Mouse (Mus musculus): ENCODE measurements around the gene Uhrf2.

Gene Uhrf2

GRCm38 (mm10) chr19:30045857-30046256 lies 15.5 kb downstream of the Uhrf2 start:
- in situ Hi-C loops (cut with MboI; ENCODE audit: low sequenced_read_pairs) = no loop called here

- in situ Hi-C loops (cut with MboI; ENCODE audit: low sequenced_read_pairs) = no loop called here
These were observed 20.3 kb downstream of the Uhrf2 start for GRCm38 (mm10) chr19:30050584-30050983.

- in situ Hi-C loops (cut with MboI; ENCODE audit: low sequenced_read_pairs) = no loop called here
These were observed 21.2 kb downstream of the Uhrf2 start for GRCm38 (mm10) chr19:30051479-30051878.

DNA sequence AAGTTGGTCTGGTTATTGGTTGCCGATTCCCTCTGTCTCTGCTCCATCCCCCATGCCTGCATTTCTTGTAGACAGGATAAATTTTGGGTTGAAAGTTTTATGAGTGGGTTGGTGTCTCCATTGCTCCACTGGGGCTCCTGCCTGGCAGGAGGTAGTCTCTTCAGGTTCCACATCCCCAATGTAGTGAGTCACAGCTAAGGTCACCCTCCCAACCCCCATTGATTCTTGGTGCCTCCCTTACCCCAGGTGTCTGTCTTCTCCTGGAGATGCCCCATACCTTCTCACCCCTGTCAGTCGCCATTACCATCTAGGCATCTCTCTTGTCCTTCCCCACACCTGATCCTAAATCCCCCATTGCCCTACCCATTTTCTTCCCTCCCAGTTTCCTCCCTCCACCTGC lies 23.9 kb downstream of the Uhrf2 start:
- in situ Hi-C loops (cut with MboI; ENCODE audit: low sequenced_read_pairs) = no loop called here

GRCm38 (mm10) chr19:30065797-30066196 lies 35.5 kb downstream of the Uhrf2 start:
- in situ Hi-C loops (cut with MboI; ENCODE audit: low sequenced_read_pairs) = no loop called here

GRCm38 (mm10) chr19:30090163-30090562 lies 59.9 kb downstream of the Uhrf2 start:
- in situ Hi-C loops (cut with MboI; ENCODE audit: low sequenced_read_pairs) = no loop called here

DNA sequence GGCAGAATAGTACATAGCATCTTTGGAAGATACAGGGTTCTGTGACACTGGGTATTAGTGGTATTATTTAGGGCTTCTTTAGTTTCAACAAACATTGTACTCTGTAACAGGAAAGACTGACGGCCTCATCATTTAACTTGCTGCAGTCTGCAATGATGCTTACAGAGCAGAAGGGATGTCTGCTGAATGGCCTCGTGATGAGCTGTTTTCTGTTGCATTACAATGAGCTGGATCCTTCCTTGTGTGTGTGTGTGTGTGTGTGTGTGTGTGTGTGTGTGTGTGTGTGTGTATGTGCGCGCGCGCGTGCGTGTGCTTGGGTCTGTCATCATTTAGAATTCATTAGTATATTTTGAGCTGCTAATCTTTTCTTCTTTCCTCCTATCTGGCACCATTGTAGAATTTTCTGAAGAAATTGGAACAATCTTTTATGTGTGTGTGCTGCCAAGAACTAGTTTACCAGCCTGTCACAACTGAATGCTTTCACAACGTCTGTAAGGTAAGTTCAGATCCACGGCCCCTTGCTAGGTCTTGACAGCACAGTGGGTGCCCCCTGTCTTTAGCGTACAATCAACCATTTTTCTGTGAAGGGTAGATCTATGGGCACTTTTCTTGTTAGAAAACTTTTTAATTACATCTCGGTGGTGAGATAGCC lies 61.5 kb downstream of the Uhrf2 start:
- in situ Hi-C loops (cut with MboI; ENCODE audit: low sequenced_read_pairs) = no loop called here

- in situ Hi-C loops (cut with MboI; ENCODE audit: low sequenced_read_pairs) = no loop called here
These were observed 65.9 kb downstream of the Uhrf2 start for GRCm38 (mm10) chr19:30096186-30096585.

DNA sequence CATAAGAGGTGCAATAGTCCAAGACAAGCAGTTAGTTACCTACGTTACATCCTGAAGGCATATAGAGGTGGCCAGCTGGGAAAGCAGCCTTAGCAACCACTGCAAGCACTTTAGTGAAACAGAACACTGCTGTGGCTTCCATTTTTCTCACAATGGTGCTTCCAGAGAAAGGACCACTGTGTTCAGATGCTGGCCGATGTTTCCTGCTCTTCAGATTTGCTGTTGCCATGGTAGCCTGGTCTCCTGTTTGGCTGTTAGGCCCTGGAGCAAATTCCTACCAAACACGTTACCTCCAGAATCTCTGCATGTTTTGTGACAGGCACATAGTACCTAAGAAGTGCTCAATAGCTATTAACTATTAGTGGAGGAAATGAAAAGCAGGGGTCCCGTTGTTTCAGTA lies 66.7 kb downstream of the Uhrf2 start:
- in situ Hi-C loops (cut with MboI; ENCODE audit: low sequenced_read_pairs) = no loop called here

GRCm38 (mm10) chr19:30100571-30100970 lies 70.3 kb downstream of the Uhrf2 start:
- in situ Hi-C loops (cut with MboI; ENCODE audit: low sequenced_read_pairs) = no loop called here

DNA sequence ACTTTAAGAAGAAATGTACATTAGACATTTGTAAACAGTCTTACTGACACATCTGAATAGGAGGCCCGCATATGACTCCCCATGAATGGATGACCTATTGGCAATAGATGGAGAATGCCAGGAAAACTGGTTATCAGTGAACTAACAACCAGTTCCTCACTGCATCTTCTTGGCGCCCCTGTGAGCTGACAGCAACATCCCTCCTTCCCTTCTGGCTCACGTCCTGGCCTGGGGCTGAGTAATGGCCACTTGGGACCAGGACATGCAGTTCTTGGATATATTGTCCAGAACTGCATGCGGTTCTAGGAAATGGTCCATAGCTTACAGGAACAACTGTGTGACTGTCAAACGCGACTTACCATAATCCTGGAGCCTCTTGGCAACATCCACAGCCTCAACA lies 72.3 kb downstream of the Uhrf2 start:
- in situ Hi-C loops (cut with MboI; ENCODE audit: low sequenced_read_pairs) = no loop called here

DNA sequence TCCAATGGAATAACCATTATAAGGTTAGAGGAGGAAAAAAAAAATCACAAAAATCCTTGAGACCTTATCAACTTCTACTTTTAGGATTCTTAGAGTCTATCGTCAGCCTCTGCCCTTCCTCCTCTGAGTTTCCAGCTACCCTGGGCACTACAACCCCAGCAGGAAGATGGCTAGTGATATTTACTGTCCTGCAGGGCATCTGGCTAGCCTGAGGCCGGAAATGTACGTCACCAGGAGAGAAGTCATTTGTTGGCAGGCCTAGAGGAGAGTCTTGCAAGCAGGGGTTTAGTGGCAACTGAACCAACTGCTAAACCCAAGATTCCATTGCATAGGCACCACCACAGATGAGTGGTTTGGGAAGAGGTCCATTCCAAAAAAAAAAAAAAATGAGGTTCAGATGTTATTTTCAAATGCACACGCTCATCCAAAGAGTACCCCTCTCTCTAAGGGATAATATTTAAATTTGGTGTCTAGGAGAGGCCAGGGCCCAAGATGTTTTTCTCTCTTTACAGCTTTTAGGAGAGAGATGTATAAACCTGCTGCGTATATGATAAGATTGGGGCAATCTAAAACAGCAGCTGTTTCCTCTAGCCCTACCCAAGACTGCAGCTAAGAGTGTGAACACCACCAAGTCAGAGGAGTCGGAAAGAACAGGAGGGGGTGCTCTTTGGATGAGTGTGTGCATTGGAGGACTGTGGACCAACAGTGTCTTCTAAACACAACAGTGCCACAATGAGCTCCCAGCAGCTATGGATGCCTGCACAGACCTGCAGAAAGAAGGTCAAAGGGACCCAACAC lies 74.9 kb downstream of the Uhrf2 start:
- in situ Hi-C loops (cut with MboI; ENCODE audit: low sequenced_read_pairs) = no loop called here

DNA sequence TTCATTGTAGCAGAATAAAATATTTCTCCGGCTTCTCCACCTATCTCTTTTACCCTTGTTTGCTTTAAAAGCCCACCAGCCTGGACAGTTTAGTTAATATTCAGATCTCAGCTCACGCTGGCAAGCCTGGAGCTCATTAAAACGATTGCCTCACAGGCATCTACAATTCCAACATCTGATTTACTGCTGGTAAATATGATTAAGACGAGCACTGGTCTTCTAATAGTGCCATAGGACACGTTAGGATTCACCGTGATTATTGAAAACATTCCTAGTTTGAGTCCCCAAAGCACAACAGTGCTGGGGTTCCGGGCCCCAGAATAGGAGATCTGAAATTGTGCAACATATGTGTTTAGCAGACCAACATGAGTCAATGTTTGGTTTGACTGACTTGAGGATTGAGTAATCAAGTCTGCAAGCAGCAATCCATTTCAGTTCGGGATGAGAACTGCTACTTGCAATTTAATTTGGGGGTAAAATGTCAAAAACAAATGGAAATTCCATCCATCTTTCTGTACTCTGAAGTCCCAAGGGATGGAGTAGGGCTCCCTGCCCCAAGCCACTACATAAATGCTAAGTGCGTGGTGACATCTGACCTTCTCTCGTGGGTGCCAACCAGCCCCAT lies 77.0 kb downstream of the Uhrf2 start:
- in situ Hi-C loops (cut with MboI; ENCODE audit: low sequenced_read_pairs) = no loop called here

DNA sequence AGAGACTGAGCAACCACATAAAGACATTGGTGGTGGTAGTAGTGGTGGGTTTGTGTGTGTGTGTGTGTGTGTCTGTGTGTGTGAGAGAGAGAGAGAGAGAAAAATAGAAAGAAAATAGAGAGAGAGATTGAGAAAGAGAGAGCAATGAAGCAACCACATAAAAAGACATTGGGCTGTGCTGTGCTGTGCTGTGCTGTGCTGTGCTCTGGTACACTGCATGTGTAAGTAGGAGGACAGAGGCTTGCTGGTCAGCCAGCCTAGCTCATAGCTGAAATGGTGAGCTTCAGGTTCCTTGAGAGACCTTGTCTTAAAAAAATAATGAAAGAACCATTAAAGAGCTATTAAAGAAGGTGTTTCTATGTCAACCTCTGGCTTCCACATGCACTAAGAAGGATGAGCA lies 78.3 kb downstream of the Uhrf2 start:
- in situ Hi-C loops (cut with MboI; ENCODE audit: low sequenced_read_pairs) = no loop called here

DNA sequence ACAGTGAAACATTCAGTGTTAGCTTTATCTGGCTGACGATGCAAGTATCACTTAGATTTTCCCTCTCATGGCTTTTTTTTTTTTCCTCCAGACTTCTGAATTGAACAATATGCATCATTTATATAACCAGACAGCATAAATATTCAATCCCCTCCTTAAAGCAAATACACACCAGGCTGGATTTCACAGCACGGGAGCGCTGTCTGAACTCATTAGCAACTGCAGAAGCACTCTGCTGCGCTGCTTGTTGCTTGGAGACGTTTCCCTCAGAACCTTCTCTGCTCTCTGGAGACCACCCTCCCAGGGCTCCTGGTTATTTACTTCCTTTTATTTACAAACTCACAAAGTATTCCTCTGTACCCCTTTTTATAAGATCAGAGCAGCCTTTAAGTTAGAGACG lies 78.8 kb downstream of the Uhrf2 start:
- in situ Hi-C loops (cut with MboI; ENCODE audit: low sequenced_read_pairs) = no loop called here

DNA sequence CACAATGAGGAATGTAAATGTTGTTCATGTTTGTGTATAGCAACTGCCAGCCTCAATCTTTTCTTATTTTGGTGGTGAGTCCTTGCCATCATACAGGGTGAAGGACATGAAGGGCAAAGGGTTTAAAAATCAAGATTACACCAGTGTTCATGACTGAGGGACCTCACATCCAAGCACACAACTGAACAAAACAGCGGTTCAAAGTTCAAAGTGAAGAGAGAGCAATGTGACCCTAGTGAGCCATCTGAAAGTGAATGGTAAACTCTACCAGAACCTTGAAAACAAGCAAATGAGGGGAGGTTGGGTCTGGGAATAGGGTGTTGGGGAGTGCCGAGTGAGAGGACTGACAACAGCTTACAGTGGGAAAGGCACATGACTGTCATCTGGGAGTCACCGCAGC lies 81.1 kb downstream of the Uhrf2 start:
- in situ Hi-C loops (cut with MboI; ENCODE audit: low sequenced_read_pairs) = no loop called here

DNA sequence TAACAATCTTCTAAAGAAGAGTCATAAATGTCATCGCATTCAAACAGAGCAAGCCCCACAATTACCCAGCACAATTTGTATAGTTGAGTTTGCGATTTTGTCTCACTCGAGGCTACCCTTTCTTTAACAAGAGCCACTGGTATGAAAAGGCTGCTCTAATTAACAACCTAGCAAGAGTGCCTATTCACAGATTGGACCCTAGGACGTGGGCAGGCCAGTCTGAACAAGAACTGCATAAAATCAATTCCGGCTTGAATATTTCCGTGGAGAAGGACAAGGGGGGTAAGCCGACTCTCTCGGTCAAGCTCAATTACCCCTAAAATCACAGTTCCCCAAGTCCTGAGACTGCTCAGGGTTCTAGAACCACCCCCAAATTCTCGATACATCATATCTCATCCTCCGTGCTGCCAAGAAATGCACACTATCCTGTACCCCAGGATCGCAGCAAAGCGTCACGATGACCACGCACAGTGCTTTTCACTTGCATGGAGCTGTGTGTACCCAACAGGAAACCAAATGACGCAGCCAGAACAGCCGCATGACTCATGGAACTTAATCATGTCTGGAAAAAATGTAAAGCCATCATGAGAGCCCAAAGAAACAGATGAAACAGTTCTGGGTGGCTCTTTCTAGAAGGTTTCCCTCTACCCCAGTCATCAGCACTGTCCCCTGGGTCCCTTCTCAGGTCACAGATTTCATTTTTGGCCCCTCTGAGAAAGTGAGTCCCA lies 82.8 kb downstream of the Uhrf2 start:
- in situ Hi-C loops (cut with MboI; ENCODE audit: low sequenced_read_pairs) = no loop called here

DNA sequence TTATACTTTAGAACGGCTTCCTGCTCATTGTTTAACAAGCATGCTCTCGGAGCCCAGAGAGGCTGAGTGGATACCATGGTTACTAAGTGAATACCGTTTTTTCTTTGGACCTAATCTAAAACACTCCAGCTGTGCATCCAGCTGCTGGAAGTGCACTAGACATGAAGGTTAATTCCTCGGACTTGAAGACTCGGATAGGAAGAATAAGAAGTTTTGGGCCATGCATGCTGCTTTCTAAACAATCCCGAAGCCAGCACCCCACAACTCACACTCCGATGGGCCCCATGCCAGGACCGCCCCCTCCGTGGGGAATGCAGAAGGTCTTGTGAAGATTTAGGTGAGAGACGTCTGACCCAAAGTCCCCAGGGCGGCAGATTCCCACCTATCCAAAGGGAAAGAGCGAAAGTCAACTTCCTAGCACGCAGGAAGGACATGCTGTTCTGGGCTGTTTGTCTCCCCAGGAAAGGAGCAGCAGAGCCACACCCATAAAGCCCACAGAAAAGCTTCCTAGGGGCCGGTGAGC lies 84.7 kb downstream of the Uhrf2 start:
- in situ Hi-C loops (cut with MboI; ENCODE audit: low sequenced_read_pairs) = no loop called here

- in situ Hi-C loops (cut with MboI; ENCODE audit: low sequenced_read_pairs) = no loop called here
These were observed 85.3 kb downstream of the Uhrf2 start for GRCm38 (mm10) chr19:30115606-30116005.

GRCm38 (mm10) chr19:30117241-30117640 lies 86.9 kb downstream of the Uhrf2 start:
- in situ Hi-C loops (cut with MboI; ENCODE audit: low sequenced_read_pairs) = no loop called here

GRCm38 (mm10) chr19:30117775-30118174 lies 87.5 kb downstream of the Uhrf2 start:
- in situ Hi-C loops (cut with MboI; ENCODE audit: low sequenced_read_pairs) = no loop called here
